Mouse (Mus musculus): Measurements from ENCODE around the gene Epb41. TPM values are rescaled to one million over a fixed set of nuclear protein-coding genes. Genes with fewer than 3 reads are reported as not detected.
A peak's percentile ranks its signal among the peaks of the same experiment; 100 is the strongest.

Epb41 gene
- polyA plus RNA-seq, 1 experiment from 2014 or later, result 80.1 TPM

GRCm38 (mm10) chr4:131885376-131885775 is 189.7 kb downstream of the Epb41 start:
- H3K4me1 ChIP-seq, result peaks cover 21% of the 10 kb centered on the region
- H3K4me3 ChIP-seq, result no peak overlapping the region
- 86% methylated on average over 6 of the region's 6 CpGs for WGBS
- no peak overlapping the region for H3K9ac ChIP-seq
- no peak overlapping the region for H3K27ac ChIP-seq
- H3K9me3 ChIP-seq, result no peaks in the 10 kb centered on the region
- H3K4me2 ChIP-seq, result no peak overlapping the region
- H3K27me3 ChIP-seq (replicated peaks), result no peaks in the 10 kb centered on the region
- no peak for ATAC-seq (replicated peaks)
- 0 out of 2 replicates have a peak, but pooled peaks cover 2% of the 10 kb centered on the region for H3K36me3 ChIP-seq (replicated peaks)

DNA sequence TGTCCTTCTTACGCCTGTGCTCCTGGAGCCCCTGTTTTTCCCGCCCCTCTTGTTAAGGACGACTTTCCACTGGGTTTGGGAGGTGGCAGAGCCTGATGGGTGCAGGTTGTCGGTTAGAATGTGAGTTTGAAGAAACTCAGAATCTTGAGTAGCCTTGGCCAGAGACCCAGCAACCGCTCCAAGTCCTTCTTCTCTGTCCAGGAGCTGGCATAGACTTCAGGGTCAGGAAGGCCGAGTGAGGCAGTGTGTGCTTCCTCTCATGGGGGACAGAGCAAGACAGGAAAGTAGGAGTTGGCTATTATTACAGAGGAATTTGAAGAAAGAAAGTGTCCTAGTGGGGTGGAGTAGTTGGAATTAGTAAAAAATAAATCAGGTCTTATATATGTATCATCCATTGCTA is 191.6 kb downstream of the Epb41 start:
- Histone ChIP-seq H3K9ac (no peak overlapping the region), H3K4me3 (no peak overlapping the region), H3K27me3 (replicated peaks) (no peaks in the 10 kb centered on the region), H3K27ac (no peak overlapping the region), H3K4me1 (peaks cover 26% of the 10 kb centered on the region), H3K36me3 (replicated peaks) (0 out of 2 replicates have a peak, but pooled peaks cover 2% of the 10 kb centered on the region), H3K9me3 (no peaks in the 10 kb centered on the region), H3K4me2 (no peak overlapping the region)
- ATAC-seq (replicated peaks), result no peak
- WGBS, result 71% methylated on average over 6 of the region's 6 CpGs

DNA sequence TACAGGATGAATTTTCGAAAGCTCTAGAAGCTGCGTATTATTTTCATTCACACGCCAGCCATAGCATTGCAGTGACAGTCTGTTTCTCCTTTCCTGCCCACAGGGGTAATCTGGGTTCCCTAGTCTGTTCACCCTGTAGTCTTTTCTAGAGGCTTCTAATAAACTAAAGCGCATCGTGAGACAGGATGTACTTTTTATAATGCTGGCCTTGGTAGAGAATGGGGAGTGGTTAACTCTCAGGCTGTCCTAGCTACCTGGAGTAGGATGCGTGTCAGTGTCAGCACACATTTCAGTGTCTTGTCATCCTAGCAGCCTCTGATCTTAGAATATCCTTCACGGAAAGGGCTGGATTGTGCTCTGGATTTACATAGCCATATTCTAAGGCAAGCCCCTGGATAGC is 193.8 kb downstream of the Epb41 start:
- H3K27ac ChIP-seq, result no peak overlapping the region
- WGBS, result 84% methylated on average over 7 of the region's 7 CpGs
- no peak overlapping the region for H3K9ac ChIP-seq
- H3K9me3 ChIP-seq, result no peaks in the 10 kb centered on the region
- no peak overlapping the region for H3K4me2 ChIP-seq
- H3K4me3 ChIP-seq, result no peak overlapping the region
- no peaks in the 10 kb centered on the region for H3K36me3 ChIP-seq (replicated peaks)
- no peaks in the 10 kb centered on the region for H3K27me3 ChIP-seq (replicated peaks)
- no peak for ATAC-seq (replicated peaks)
- peaks cover 45% of the 10 kb centered on the region for H3K4me1 ChIP-seq

GRCm38 (mm10) chr4:131879692-131880091 is 195.4 kb downstream of the Epb41 start:
- Histone ChIP-seq H3K36me3 (replicated peaks) (no peaks in the 10 kb centered on the region), H3K9me3 (no peaks in the 10 kb centered on the region), H3K4me3 (no peak overlapping the region), H3K4me1 (peaks cover 56% of the 10 kb centered on the region), H3K27ac (no peak overlapping the region), H3K9ac (no peak overlapping the region), H3K27me3 (replicated peaks) (no peaks in the 10 kb centered on the region), H3K4me2 (no peak overlapping the region)
- 63% methylated on average over 1 of the region's 1 CpGs for WGBS
- no peak for ATAC-seq (replicated peaks)

DNA sequence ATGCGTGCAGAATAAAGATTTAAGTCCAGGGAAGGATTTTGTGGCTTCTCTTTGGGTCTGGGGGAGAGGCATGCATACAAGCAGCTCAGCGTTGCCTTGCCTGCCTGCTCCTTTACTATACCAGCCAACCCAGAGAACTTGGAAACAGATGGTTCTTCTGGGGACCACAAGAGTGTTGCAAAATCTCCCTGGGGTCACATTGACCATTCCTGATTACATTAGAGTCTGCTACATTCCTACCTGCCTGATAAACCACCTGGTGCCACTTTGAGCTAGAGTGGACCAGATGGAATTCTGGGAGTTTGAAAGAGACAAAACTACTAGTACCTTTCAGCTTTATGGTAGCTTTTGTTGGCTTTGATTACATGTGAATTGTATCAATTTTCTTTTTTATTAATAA is 198.3 kb downstream of the Epb41 start:
- peak overlapping the region; percentile 96; the same call in 1 of the 2 replicates for H3K4me2 ChIP-seq
- H3K4me1 ChIP-seq, result peaks cover 57% of the 10 kb centered on the region
- no peaks in the 10 kb centered on the region for H3K36me3 ChIP-seq (replicated peaks)
- no peak overlapping the region for H3K27ac ChIP-seq
- 61% methylated on average over 2 of the region's 2 CpGs for WGBS
- ATAC-seq (replicated peaks), result no peak
- no peaks in the 10 kb centered on the region for H3K27me3 ChIP-seq (replicated peaks)
- no peak overlapping the region for H3K9ac ChIP-seq
- H3K4me3 ChIP-seq, result no peak overlapping the region
- H3K9me3 ChIP-seq, result no peaks in the 10 kb centered on the region

GRCm38 (mm10) chr4:131875242-131875641 is 199.9 kb downstream of the Epb41 start:
- H3K4me2 ChIP-seq, result peak overlapping the region; percentile 96
- H3K9ac ChIP-seq, result peak overlapping the region; percentile 100; the same call in 1 of the 2 replicates
- H3K9me3 ChIP-seq, result no peaks in the 10 kb centered on the region
- H3K27ac ChIP-seq, result no peak overlapping the region
- H3K27me3 ChIP-seq (replicated peaks), result no peaks in the 10 kb centered on the region
- H3K36me3 ChIP-seq (replicated peaks), result no peaks in the 10 kb centered on the region
- H3K4me1 ChIP-seq, result peaks cover 50% of the 10 kb centered on the region
- H3K4me3 ChIP-seq, result peak overlapping the region; percentile 99
- ATAC-seq (replicated peaks), result no peak
- WGBS, result 36% methylated on average over 3 of the region's 3 CpGs

DNA sequence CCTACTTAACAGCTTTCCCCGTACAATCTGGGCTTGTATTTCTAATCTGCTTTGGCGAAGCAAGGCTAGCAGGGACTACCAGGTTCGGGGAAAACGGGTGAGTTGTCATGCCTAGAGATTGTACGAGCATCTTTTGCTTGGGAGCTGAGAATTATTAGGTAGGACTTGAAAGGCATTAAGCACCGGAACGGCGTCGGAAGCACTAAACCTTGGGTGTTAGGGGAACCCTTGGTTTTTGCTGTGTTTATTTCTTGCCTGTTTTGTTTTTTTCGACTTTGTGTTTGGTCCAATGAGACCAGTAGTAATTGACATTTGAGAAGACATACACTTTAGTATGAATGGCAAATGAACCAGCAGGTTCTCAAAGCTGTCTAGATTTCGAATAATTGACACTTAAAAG is 200.6 kb downstream of the Epb41 start:
- Histone ChIP-seq H3K4me3 (peak overlapping the region; percentile 99), H3K4me1 (peaks cover 50% of the 10 kb centered on the region), H3K27me3 (replicated peaks) (no peaks in the 10 kb centered on the region), H3K36me3 (replicated peaks) (no peaks in the 10 kb centered on the region), H3K4me2 (peak overlapping the region; percentile 96), H3K9me3 (no peaks in the 10 kb centered on the region), H3K27ac (peak overlapping the region; percentile 100), H3K9ac (peak overlapping the region; percentile 100)
- no peak for ATAC-seq (replicated peaks)
- 3% methylated on average over 11 of the region's 11 CpGs for WGBS

DNA sequence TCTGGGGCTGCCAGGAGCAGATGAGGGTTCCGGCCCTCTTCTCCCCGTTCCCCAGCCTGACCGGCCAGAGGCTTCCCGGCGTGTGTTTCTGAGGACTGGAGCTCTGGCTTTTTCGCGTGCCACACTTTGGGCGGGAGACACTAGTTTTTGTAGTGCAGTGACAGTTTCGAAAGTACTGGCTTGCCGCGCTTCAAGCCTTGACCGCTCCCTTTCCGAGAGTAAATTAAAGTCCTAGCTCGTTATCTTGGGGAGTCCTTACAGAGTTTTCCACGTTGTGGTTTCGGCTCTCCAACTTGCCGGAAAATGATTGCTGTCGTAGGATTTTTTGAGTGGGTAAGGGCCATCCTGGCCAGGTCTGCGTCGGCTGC is 201.0 kb downstream of the Epb41 start:
- ATAC-seq (replicated peaks), result no peak; the same call in 1 of the 2 replicates
- H3K4me2 ChIP-seq, result peak overlapping the region; percentile 96
- peaks cover 46% of the 10 kb centered on the region for H3K4me1 ChIP-seq
- no peaks in the 10 kb centered on the region for H3K9me3 ChIP-seq
- H3K27me3 ChIP-seq (replicated peaks), result no peaks in the 10 kb centered on the region
- H3K36me3 ChIP-seq (replicated peaks), result no peaks in the 10 kb centered on the region
- peak overlapping the region; percentile 100 for H3K9ac ChIP-seq
- H3K4me3 ChIP-seq, result peak overlapping the region; percentile 99
- H3K27ac ChIP-seq, result peak overlapping the region; percentile 100
- WGBS, result 0% methylated on average over 20 of the region's 20 CpGs

Small RNAs within 50 kb of the gene (microRNA-seq; reads per million reads assigned to microRNA genes)
- gene Gm27445, result not detected

Other genes with a start within 250 kb of the Epb41 start
- gene Ptpru, start 237.0 kb downstream of the Epb41 start, polyA plus RNA-seq (2015; fragmentation: Nextera tagmentation; extraction: Ambion mirVana), result 22.1 and 27.9 TPM in 2 replicates
- 38.3 and 40.3 TPM in 2 replicates for gene Mecr, start 231.9 kb downstream of the Epb41 start, polyA plus RNA-seq (2015; fragmentation: Nextera tagmentation; extraction: Ambion mirVana)
- gene Srsf4, start 201.7 kb downstream of the Epb41 start, polyA plus RNA-seq (2015; fragmentation: Nextera tagmentation; extraction: Ambion mirVana), result 116 and 117 TPM in 2 replicates
- gene Tmem200b, start 153.6 kb downstream of the Epb41 start, polyA plus RNA-seq (2015; fragmentation: Nextera tagmentation; extraction: Ambion mirVana), result 0.15 and 0.45 TPM in 2 replicates
- 0.08 TPM in 1 of 2 replicates, not detected in the other for gene Gm10300, start 624 bp downstream of the Epb41 start, polyA plus RNA-seq (2015; fragmentation: Nextera tagmentation; extraction: Ambion mirVana)
- 0.37 and 0.48 TPM in 2 replicates for gene Oprd1, start 69.2 kb upstream of the Epb41 start, polyA plus RNA-seq (2015; fragmentation: Nextera tagmentation; extraction: Ambion mirVana)
- 117 and 120 TPM in 2 replicates for gene Ythdf2, start 137.0 kb upstream of the Epb41 start, polyA plus RNA-seq (2015; fragmentation: Nextera tagmentation; extraction: Ambion mirVana)
- gene Gmeb1, start 186.3 kb upstream of the Epb41 start, polyA plus RNA-seq (2015; fragmentation: Nextera tagmentation; extraction: Ambion mirVana), result 45.7 and 47.4 TPM in 2 replicates
- gene Taf12, start 199.1 kb upstream of the Epb41 start, polyA plus RNA-seq (2015; fragmentation: Nextera tagmentation; extraction: Ambion mirVana), result 45.2 and 47.7 TPM in 2 replicates
- 2.0 and 2.4 TPM in 2 replicates for gene Rab42, start 228.1 kb upstream of the Epb41 start, polyA plus RNA-seq (2015; fragmentation: Nextera tagmentation; extraction: Ambion mirVana)